Mouse (Mus musculus) adrenal gland, postnatal 4 days (tissue): ENCODE data around the gene St6galnac6. TPM values are rescaled to one million over a fixed set of nuclear protein-coding genes. Genes with fewer than 3 reads are reported as not detected.

Source experiments
- DNase-seq, 2 experiments: peaks; one replicate each; pipeline ENCODE4 v3.0.0; 2021 to 2022; ENCODE audit warnings: low spot score in 2 of 2, mixed read lengths in 2 of 2
- total RNA-seq, 2 experiments: library from RNA; stranded (reverse); gene quantifications; 2 replicates each; pipeline ENCODE4 v1.2.3; 2021

St6galnac6 gene
- total RNA-seq, 2 experiments from 2014 or later: 53.0 to 58.0 TPM

GRCm38 (mm10) chr2:32634277-32635105, 35.0 kb downstream of the St6galnac6 start:
- DNase-seq: no peak

- DNase-seq: no peak
These were observed 37.1 kb downstream of the St6galnac6 start for GRCm38 (mm10) chr2:32636617-32637016.

DNA sequence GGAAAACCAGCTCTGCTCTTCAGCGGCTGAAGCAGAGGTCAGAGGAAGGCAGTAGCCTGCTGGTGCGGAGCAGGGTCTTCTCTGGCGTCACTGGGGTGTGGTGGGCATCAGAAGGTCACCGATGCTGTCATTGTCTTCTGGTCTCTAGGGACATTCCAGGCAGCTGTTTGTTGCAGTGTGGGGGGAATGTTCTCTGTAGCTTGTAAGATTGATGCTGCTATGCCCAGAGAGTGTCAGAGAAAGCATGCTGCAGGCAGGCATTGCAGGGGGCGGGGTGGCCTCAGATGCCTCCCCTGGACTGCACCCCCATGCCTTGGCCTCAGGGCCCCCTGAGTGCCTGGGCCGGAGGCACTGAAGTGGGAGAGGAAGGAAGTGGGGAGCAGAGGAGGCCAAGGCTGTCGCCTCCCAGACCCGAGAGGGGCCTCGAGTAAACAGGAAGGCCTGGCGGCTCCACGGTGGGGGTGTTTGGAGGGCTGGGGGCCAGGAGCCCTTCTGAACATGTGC, 38.3 kb downstream of the St6galnac6 start:
- no peak for DNase-seq

GRCm38 (mm10) chr2:32639632-32640031, 40.1 kb downstream of the St6galnac6 start:
- no peak for DNase-seq

GRCm38 (mm10) chr2:32640550-32641051, 41.1 kb downstream of the St6galnac6 start:
- no peak for DNase-seq

GRCm38 (mm10) chr2:32641810-32642209, 42.3 kb downstream of the St6galnac6 start:
- DNase-seq: no peak

DNA sequence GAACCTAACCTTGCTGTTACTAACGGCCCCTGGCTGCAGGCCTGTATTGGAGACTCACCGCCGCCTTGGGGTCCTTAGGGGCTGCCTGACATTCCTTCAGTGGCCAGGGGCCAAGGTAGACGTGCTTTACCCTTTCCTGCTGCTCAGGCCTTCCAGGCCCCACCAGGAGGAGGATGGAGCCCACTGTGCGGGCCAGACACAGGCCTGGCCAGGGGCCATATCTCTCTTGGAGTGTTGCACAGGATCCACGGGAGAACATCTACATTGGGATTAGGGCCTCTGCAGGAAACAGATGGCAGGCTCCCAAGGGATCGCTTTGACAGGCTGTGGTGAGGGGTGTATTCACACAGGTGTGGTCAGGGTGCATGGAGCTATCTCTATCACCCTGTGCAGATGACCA, 43.3 kb downstream of the St6galnac6 start:
- DNase-seq: no peak

DNA sequence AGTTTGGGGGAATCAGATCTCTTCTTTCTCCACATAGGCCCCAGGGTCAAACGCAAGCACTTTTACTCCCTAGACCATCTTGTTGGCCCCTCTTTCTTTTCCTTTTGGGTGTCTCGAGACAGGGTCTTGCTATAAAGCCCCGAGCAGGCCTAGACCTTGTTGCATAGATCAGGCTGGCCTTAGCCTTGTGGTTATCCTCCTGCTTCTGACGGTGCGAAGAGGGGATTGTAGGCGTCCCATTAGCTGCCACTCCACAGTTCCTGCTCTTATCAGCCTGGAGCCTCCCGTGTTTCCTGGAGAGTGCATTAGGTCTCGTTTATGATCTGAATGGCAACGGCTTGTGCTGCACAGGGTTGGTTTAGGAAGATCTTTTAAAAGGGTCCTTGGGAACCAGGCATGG, 44.6 kb downstream of the St6galnac6 start:
- DNase-seq: no peak

- DNase-seq: no peak
These were observed 45.4 kb downstream of the St6galnac6 start for GRCm38 (mm10) chr2:32644799-32645475.

DNA sequence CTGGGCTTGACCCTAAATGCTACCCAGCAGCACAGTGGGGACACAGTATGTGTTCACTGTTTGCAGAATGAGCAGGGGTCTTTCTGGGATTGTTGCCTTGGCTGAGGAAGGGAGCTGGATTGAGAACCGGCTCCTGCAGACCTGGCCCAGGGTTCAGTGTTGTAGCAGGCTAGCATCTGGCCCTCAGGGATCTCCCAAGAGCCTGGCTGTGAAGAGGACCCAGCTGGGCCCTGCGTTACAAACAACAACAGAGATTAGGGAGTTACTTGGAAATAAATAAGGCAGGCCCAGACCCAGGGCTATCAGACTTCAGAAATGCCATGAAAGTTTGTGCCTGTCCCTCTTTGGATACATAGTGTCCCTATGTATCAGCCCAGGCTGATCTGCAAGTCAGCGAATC, 46.1 kb downstream of the St6galnac6 start:
- no peak for DNase-seq

DNA sequence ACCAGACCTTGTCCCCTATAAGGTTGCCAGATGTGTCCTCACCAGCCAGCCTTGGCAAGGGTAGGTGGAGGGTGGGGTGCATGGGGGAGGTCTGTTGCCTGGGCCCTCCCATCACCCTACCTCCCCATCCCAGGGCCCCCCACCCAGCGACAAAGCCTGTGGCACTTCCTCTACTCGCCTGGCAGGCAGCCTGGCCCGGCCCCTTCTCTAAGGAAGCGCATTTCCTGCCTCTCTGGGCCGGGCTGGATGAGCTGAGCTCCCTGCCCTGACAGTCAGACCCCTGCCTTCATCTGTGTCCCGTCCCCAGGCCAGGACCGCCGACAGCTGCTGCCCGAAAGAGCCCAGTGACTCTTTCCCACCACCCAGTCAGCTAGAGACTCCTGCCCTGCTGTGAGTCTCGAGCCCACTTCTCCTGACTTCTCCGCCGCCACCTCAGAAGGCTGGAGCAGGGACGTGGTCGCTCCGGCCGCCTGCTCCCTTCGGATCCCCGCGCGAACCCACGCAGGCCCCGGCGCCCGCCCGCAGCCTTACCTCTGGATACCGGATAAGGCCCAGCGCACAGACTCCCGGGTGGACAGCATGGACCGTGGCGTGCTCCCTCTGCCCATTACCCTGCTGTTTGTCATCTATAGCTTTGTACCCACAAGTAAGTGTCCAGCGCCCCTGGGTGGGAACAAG, 47.0 kb downstream of the St6galnac6 start, which contains the start of gene Eng:
Gene Eng, plus strand, starts transcription at position 217 of the 678 bp plus-strand sequence.
- no peak for DNase-seq

- DNase-seq: no peak
These were observed 47.9 kb downstream of the St6galnac6 start for GRCm38 (mm10) chr2:32647366-32647765.

GRCm38 (mm10) chr2:32653764-32654163, 54.3 kb downstream of the St6galnac6 start:
- DNase-seq: no peak

DNA sequence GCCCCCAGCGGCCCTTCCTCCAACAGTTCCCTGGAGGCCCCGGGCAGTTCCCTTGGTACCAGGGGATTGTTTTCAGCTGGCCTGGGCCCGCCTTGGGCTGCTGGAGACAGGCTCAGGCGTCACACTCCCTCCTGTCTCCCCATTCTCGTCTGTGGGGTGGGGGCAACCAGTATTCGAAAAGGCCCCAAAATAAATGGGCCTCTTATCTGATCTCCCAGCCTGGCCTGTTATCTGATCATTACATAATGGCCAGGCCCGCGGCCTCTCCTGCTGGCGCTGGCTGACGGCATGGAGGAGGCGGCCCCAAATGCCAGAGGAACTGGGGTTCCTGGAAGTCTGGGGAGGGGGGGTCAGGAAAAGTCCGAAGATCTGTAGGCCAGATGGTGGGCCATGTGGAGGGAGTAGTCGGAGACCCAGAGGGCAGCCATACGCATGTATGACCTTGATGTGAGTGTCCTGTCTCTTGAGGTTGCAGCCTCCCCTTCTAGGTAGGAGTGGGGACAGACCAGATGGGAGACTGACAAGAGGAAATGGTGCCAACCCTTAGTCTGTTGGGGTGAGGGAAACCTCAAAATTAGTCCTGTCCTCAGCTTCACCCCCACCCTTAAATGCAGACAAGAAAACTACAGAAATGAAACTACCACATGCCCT, 55.4 kb downstream of the St6galnac6 start:
- DNase-seq: no peak

- no peak for DNase-seq
These were observed 55.9 kb downstream of the St6galnac6 start for GRCm38 (mm10) chr2:32655394-32655744.

DNA sequence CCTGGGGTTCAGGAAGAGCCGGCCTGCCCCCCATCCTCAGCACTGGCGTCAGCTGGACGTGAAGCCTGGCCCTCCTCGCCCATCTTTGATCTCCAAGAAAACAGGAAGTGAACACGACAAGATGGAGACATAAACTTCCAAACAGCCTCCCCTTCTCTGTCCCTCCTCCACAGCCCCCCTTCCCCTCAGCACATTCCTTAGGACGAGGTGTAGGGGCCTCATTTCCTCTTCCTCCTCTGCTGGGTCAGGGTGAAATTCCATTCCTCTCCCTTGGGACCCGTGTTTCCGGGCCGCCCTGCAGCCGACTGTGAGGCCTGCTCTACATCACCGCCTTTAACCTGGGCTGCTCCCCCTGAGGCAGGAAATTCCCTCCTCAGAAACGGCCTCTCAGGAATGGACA, 56.3 kb downstream of the St6galnac6 start:
- no peak for DNase-seq

GRCm38 (mm10) chr2:32658873-32659272, 59.4 kb downstream of the St6galnac6 start:
- DNase-seq: no peak

- DNase-seq: no peak
These were observed 62.1 kb downstream of the St6galnac6 start for GRCm38 (mm10) chr2:32661509-32662107.

GRCm38 (mm10) chr2:32662291-32662690, 62.8 kb downstream of the St6galnac6 start:
- no peak for DNase-seq

GRCm38 (mm10) chr2:32665345-32665744, 65.8 kb downstream of the St6galnac6 start:
- no peak for DNase-seq

DNA sequence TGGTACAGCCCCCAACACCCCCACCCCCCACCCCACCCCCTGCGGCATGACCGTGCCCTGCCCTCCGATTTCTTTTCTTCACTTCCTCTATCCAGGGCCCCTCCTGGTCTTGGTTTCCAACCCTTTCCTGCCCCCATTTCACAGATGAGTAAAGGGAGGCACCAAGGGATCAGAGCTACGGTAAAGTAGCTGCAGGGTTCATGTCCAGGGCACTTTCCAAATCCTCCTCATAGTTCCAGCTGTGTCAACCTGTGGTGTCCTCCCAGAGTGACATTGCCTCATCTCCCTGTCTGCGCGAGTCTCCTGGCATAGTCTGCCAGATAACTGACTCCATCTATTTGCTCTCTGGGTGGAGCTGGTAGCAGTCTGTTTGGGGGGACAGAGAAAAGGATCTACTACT, 66.3 kb downstream of the St6galnac6 start:
- no peak for DNase-seq
